Mouse (Mus musculus) left cerebral cortex, postnatal 25 days (tissue): ENCODE results near the gene Zfp277. TPM values are rescaled to one million over a fixed set of nuclear protein-coding genes. Genes with fewer than 3 reads are reported as not detected.

Experiments
- DNase-seq, 2 experiments: peaks; one replicate each; pipeline ENCODE4 v3.0.0; 2022; ENCODE audit warnings: low spot score in 2 of 2, mixed read lengths in 1 of 2
- intact Hi-C: fragments of 180-260 bp; cut with DNase I; formaldehyde crosslinking; loops from one replicate; pipeline ENCODE4 v1.15.1; 2025
- total RNA-seq, 2 experiments: library from RNA; stranded (reverse); gene quantifications; 2 replicates each; pipeline ENCODE4 v1.2.3; 2021

Gene Zfp277
- total RNA-seq, 2 experiments from 2014 or later = 18.2 to 19.6 TPM

- no peak for DNase-seq
Measured at GRCm38 (mm10) chr12:40274931-40275330, 170.8 kb downstream of the Zfp277 start.

GRCm38 (mm10) chr12:40273339-40273738 is 172.4 kb downstream of the Zfp277 start:
- DNase-seq = no peak
- intact Hi-C loops = no loop called here

More at GRCm38 (mm10) chr12:40274931-40275330, 170.8 kb downstream of the Zfp277 start:
- intact Hi-C loops = no loop called here

- intact Hi-C loops = no loop called here
Measured at GRCm38 (mm10) chr12:40272710-40273109, 173.0 kb downstream of the Zfp277 start.

GRCm38 (mm10) chr12:40268313-40268712 is 177.4 kb downstream of the Zfp277 start:
- intact Hi-C loops = no loop called here
- no peak for DNase-seq

More at GRCm38 (mm10) chr12:40272710-40273109, 173.0 kb downstream of the Zfp277 start:
- no peak for DNase-seq

Other genes starting within 250 kb of the Zfp277 start
- gene Lsmem1, start 246.4 kb downstream of the Zfp277 start, total RNA-seq = 1 to 10 TPM in 1 of 2 experiments, under 1 TPM in 1; 0.69 to 1.3 TPM
- 100 to 1,000 TPM; 110 TPM for gene Ifrd1, start 197.4 kb downstream of the Zfp277 start, total RNA-seq
- gene Dock4, start 50 bp upstream of the Zfp277 start, total RNA-seq = 10 to 100 TPM; 90.2 to 93.0 TPM